Mouse (Mus musculus): Measurements from ENCODE around the gene Olfml3. TPM values are rescaled to one million over a fixed set of nuclear protein-coding genes. Genes with fewer than 3 reads are reported as not detected.

Olfml3 gene
- polyA plus RNA-seq, 2 experiments, result 1.2 to 1.7 TPM

GRCm38 (mm10) chr3:103732116-103732515, 5.7 kb downstream of the Olfml3 start:
- TF ChIP-seq EP300 (IDR thresholded peaks at IDR 0.05; ENCODE audit: low read depth) (no peak), CTCF (IDR thresholded peaks at IDR 0.05; ENCODE audit: low read depth) (no peak)
- H3K9ac ChIP-seq (replicated peaks), result no peak overlapping the region
- H3K36me3 ChIP-seq (replicated peaks; ENCODE audit: control insufficient read depth, insufficient read depth, low read depth), result no peaks in the 10 kb centered on the region
- no peaks in the 10 kb centered on the region for H3K27me3 ChIP-seq (ENCODE audit: control insufficient read depth, insufficient read depth, low read length)
- ATAC-seq (ENCODE audit: insufficient read depth) (no peak), DNase-seq (ENCODE audit: low read depth in 3 of 3, low spot score in 3 of 3) (no peak)
- no peaks in the 10 kb centered on the region for H3K4me1 ChIP-seq (replicated peaks; ENCODE audit: control insufficient read depth in 2 of 2, insufficient read depth in 2 of 2, low read length in 1 of 2)
- 70% methylated on average over 3 of the region's 3 CpGs for WGBS (ENCODE audit: insufficient replicate concordance)
- H3K4me3 ChIP-seq (ENCODE audit: insufficient read depth in 1 of 2, low read depth in 2 of 2, low read length in 2 of 2), result no peak overlapping the region
- H3K4me2 ChIP-seq (ENCODE audit: low read depth), result no peak overlapping the region
- H3K27ac ChIP-seq, result no peak overlapping the region
- H3K9me3 ChIP-seq (ENCODE audit: control insufficient read depth, low read length), result no peaks in the 10 kb centered on the region

DNA sequence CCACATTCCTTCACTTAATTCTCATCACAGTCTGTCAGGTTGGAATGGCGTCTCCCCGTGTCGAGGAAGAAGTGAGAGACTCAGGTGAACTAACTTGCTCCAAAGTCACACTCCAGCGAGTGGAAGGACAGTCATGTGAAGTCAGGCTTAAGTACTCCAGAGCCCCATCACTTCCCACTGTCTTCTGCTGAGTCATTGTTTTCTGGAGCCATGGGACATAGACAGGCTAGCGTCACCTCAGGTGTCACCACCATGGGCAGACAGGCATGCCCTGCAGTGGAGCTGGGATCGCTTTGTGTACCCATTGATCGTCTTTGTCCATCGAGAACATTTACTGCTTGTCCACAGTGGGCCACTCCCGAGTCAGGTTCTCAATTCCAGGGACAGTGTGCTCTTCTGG, 8.0 kb downstream of the Olfml3 start:
- peak; percentile 52; the same call in 1 of the 2 replicates for ATAC-seq (ENCODE audit: insufficient read depth)
- H3K4me1 ChIP-seq (replicated peaks; ENCODE audit: control insufficient read depth in 2 of 2, insufficient read depth in 2 of 2, low read length in 1 of 2), result no peaks in the 10 kb centered on the region
- H3K27ac ChIP-seq, result no peak overlapping the region
- 70% methylated on average over 9 of the region's 9 CpGs for WGBS (ENCODE audit: insufficient replicate concordance)
- no peaks in the 10 kb centered on the region for H3K9me3 ChIP-seq (ENCODE audit: control insufficient read depth, low read length)
- DNase-seq (ENCODE audit: low read depth in 3 of 3, low spot score in 3 of 3), result no peak
- H3K27me3 ChIP-seq (ENCODE audit: control insufficient read depth, insufficient read depth, low read length), result no peaks in the 10 kb centered on the region
- H3K4me2 ChIP-seq (ENCODE audit: low read depth), result no peak overlapping the region
- no peaks in the 10 kb centered on the region for H3K36me3 ChIP-seq (replicated peaks; ENCODE audit: control insufficient read depth, insufficient read depth, low read depth)
- no peak overlapping the region for H3K9ac ChIP-seq (replicated peaks)
- TF ChIP-seq CTCF (IDR thresholded peaks at IDR 0.05; ENCODE audit: low read depth) (no peak), EP300 (IDR thresholded peaks at IDR 0.05; ENCODE audit: low read depth) (no peak)
- H3K4me3 ChIP-seq (ENCODE audit: insufficient read depth in 1 of 2, low read depth in 2 of 2, low read length in 2 of 2), result no peak overlapping the region

GRCm38 (mm10) chr3:103727813-103728326, 9.9 kb downstream of the Olfml3 start:
- TF ChIP-seq EP300 (IDR thresholded peaks at IDR 0.05; ENCODE audit: low read depth) (no peak), CTCF (IDR thresholded peaks at IDR 0.05; ENCODE audit: low read depth) (no peak)
- ATAC-seq (ENCODE audit: insufficient read depth) (no peak), DNase-seq (ENCODE audit: low read depth in 3 of 3, low spot score in 3 of 3) (no peak)

DNA sequence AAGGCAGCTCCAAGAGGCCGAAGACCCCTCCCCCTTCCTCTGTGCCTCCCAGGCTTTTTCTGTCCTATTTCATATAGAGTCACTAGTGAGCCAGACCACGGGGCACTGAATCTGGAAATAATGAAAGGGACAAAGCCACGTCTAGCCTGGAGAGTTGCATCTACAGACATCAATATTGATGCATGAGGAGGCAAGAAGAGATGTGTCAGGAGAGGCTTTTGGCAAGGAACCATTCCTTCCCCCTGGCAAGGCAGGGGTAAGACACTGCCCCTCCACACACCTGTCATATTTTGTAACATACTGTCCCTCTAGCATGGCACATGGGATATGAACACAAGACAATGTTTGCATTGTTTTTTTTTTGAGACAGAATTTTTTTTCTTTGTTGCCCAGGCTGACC, 11.2 kb downstream of the Olfml3 start:
- DNase-seq (ENCODE audit: low read depth in 3 of 3, low spot score in 3 of 3) (no peak), ATAC-seq (ENCODE audit: insufficient read depth) (no peak)
- Histone ChIP-seq H3K27me3 (ENCODE audit: control insufficient read depth, insufficient read depth, low read length) (no peaks in the 10 kb centered on the region), H3K27ac (no peak overlapping the region), H3K4me2 (ENCODE audit: low read depth) (no peak overlapping the region), H3K9ac (replicated peaks) (no peak overlapping the region), H3K4me1 (replicated peaks; ENCODE audit: control insufficient read depth in 2 of 2, insufficient read depth in 2 of 2, low read length in 1 of 2) (no peaks in the 10 kb centered on the region; a peak in 1 of 4 replicates), H3K36me3 (replicated peaks; ENCODE audit: control insufficient read depth, insufficient read depth, low read depth) (no peaks in the 10 kb centered on the region), H3K9me3 (ENCODE audit: control insufficient read depth, low read length) (no peaks in the 10 kb centered on the region), H3K4me3 (ENCODE audit: insufficient read depth in 1 of 2, low read depth in 2 of 2, low read length in 2 of 2) (no peak overlapping the region)
- TF ChIP-seq CTCF (IDR thresholded peaks at IDR 0.05; ENCODE audit: low read depth) (no peak), EP300 (IDR thresholded peaks at IDR 0.05; ENCODE audit: low read depth) (no peak)
- 50% methylated on average over 3 of the region's 3 CpGs for WGBS (ENCODE audit: insufficient replicate concordance)

More at GRCm38 (mm10) chr3:103727813-103728326, 9.9 kb downstream of the Olfml3 start:
- H3K9ac ChIP-seq (replicated peaks), result no peak overlapping the region
- H3K4me3 ChIP-seq (ENCODE audit: insufficient read depth in 1 of 2, low read depth in 2 of 2, low read length in 2 of 2), result no peak overlapping the region
- H3K27ac ChIP-seq, result no peak overlapping the region
- no peaks in the 10 kb centered on the region for H3K36me3 ChIP-seq (replicated peaks; ENCODE audit: control insufficient read depth, insufficient read depth, low read depth)
- H3K4me1 ChIP-seq (replicated peaks; ENCODE audit: control insufficient read depth in 2 of 2, insufficient read depth in 2 of 2, low read length in 1 of 2), result no peaks in the 10 kb centered on the region; a peak in 1 of 4 replicates
- H3K27me3 ChIP-seq (ENCODE audit: control insufficient read depth, insufficient read depth, low read length), result no peaks in the 10 kb centered on the region
- H3K4me2 ChIP-seq (ENCODE audit: low read depth), result no peak overlapping the region
- 45% methylated on average over 2 of the region's 2 CpGs for WGBS (ENCODE audit: insufficient replicate concordance)
- H3K9me3 ChIP-seq (ENCODE audit: control insufficient read depth, low read length), result no peaks in the 10 kb centered on the region

GRCm38 (mm10) chr3:103724137-103724536, 13.7 kb downstream of the Olfml3 start:
- peak; percentile 79 for ATAC-seq (ENCODE audit: insufficient read depth)
- Histone ChIP-seq H3K9ac (replicated peaks) (no peak overlapping the region), H3K9me3 (ENCODE audit: control insufficient read depth, low read length) (no peaks in the 10 kb centered on the region), H3K36me3 (replicated peaks; ENCODE audit: control insufficient read depth, insufficient read depth, low read depth) (no peaks in the 10 kb centered on the region), H3K4me3 (ENCODE audit: insufficient read depth in 1 of 2, low read depth in 2 of 2, low read length in 2 of 2) (no peak overlapping the region), H3K4me1 (replicated peaks; ENCODE audit: control insufficient read depth in 2 of 2, insufficient read depth in 2 of 2, low read length in 1 of 2) (no peaks in the 10 kb centered on the region; a peak in 1 of 4 replicates), H3K4me2 (ENCODE audit: low read depth) (no peak overlapping the region), H3K27ac (no peak overlapping the region), H3K27me3 (ENCODE audit: control insufficient read depth, insufficient read depth, low read length) (no peaks in the 10 kb centered on the region)
- peak in 2 of 3 experiments; percentile 17 to 24 for DNase-seq (ENCODE audit: low read depth in 3 of 3, low spot score in 3 of 3)
- WGBS (ENCODE audit: insufficient replicate concordance), result 22% methylated on average over 3 of the region's 3 CpGs
- TF ChIP-seq EP300 (IDR thresholded peaks at IDR 0.05; ENCODE audit: low read depth) (peak; percentile 59), CTCF (IDR thresholded peaks at IDR 0.05; ENCODE audit: low read depth) (peak; percentile 66)
